Mouse (Mus musculus) intestine, postnatal 0 days (tissue): Measurements from ENCODE around the gene Dkk1. TPM values are rescaled to one million over a fixed set of nuclear protein-coding genes. Genes with fewer than 3 reads are reported as not detected.

ENCODE experiments used
- ATAC-seq: fragments of 200-750 bp; cut with Nextera tagmentation; 2 replicates; pipeline ENCODE4 v1.8.0; 2017; ENCODE audit warnings: mild to moderate bottlenecking, moderate TSS enrichment, moderate library complexity
- H3K27ac ChIP-seq: fragments of 300-500 bp; sonication (generic); 2 replicates; pipeline ENCODE4 v1.5.1; 2014; ENCODE audit warnings: mild to moderate bottlenecking, low read depth, low read length, moderate library complexity
- H3K27me3 ChIP-seq: fragments of 300-500 bp; sonication (generic); replicated peaks from 2 replicates; pipeline ENCODE4 v1.6.1; 2014; ENCODE audit warnings: low read length, mixed read lengths; ENCODE audit not compliant: control insufficient read depth, insufficient read depth
- H3K36me3 ChIP-seq: fragments of 300-500 bp; sonication (generic); 2 replicates; pipeline ENCODE4 v1.6.1; 2014; ENCODE audit warnings: mild to moderate bottlenecking, moderate library complexity; ENCODE audit not compliant: control insufficient read depth, insufficient read depth
- H3K4me1 ChIP-seq: fragments of 300-500 bp; sonication (generic); replicated peaks from 2 replicates; pipeline ENCODE4 v1.6.1; 2014; ENCODE audit warnings: antibody characterized with exemption, low read length, mixed read lengths; ENCODE audit not compliant: control insufficient read depth, insufficient read depth
- H3K4me2 ChIP-seq: fragments of 300-500 bp; sonication (generic); replicated peaks from 2 replicates; pipeline ENCODE4 v1.6.1; 2014; ENCODE audit warnings: low read depth, mild to moderate bottlenecking, moderate library complexity
- H3K4me3 ChIP-seq: fragments of 300-500 bp; sonication (generic); 2 replicates; pipeline ENCODE4 v1.5.1; 2014; ENCODE audit warnings: low read depth, low read length
- H3K9ac ChIP-seq: fragments of 300-500 bp; sonication (generic); 2 replicates; pipeline ENCODE4 v1.6.1; 2014; ENCODE audit warnings: mild to moderate bottlenecking, low read depth, low read length
- H3K9me3 ChIP-seq: fragments of 300-500 bp; sonication (generic); 2 replicates; pipeline ENCODE4 v1.6.1; 2016; ENCODE audit warnings: mixed run types; ENCODE audit not compliant: control insufficient read depth
- CTCF ChIP-seq: sonication (generic); IDR thresholded peaks from 2 replicates; pipeline ENCODE4 v1.5.1; 2016; ENCODE audit warnings: low read depth, mild to moderate bottlenecking, control low read depth, antibody characterized with exemption, moderate library complexity
- WGBS: fragments of 180-500 bp; shearing (Covaris S2); extraction: QIAGEN DNeasy Blood & Tissue Kit; methylation state at CpG from one replicate; pipeline ENCODE4 v1.1.7; 2014; 5-methylcytosine and 5-hydroxymethylcytosine counted together
- polyA plus RNA-seq: library from polyadenylated mRNA; unstranded; fragments of >200 nt; fragmentation: Nextera tagmentation; extraction: Ambion mirVana; gene quantifications from 2 replicates; pipeline ENCODE4 v1.2.1, GENCODE M21; 2015

Gene Dkk1
- polyA plus RNA-seq, 1 experiment from 2014 or later: not detected

GRCm38 (mm10) chr19:30510481-30510880 is 39.0 kb downstream of the Dkk1 start:
- Histone ChIP-seq H3K36me3 (no peaks in the 10 kb centered on the region), H3K4me3 (no peak overlapping the region), H3K27ac (no peak overlapping the region), H3K4me1 (no peaks in the 10 kb centered on the region), H3K9me3 (no peaks in the 10 kb centered on the region), H3K9ac (no peak overlapping the region), H3K27me3 (no peaks in the 10 kb centered on the region), H3K4me2 (no peak overlapping the region)
- TF ChIP-seq CTCF: no peak
- no peak for ATAC-seq
- WGBS: 48% methylated on average over 4 of the region's 4 CpGs

- Histone ChIP-seq H3K9me3 (no peaks in the 10 kb centered on the region), H3K27me3 (no peaks in the 10 kb centered on the region), H3K4me1 (no peaks in the 10 kb centered on the region), H3K36me3 (no peaks in the 10 kb centered on the region), H3K27ac (no peak overlapping the region), H3K4me2 (no peak overlapping the region), H3K9ac (no peak overlapping the region), H3K4me3 (no peak overlapping the region)
- 48% methylated on average over 5 of the region's 5 CpGs for WGBS
- no peak for ATAC-seq
- no peak for TF ChIP-seq CTCF
Observed at GRCm38 (mm10) chr19:30505497-30505896, 44.0 kb downstream of the Dkk1 start.
